Mouse (Mus musculus): ENCODE data around the gene Metap1d. TPM values are rescaled to one million over a fixed set of nuclear protein-coding genes. Genes with fewer than 3 reads are reported as not detected.

Metap1d gene
- total and polyA plus RNA-seq, 2 experiments from 2014 or later, result 14.4 to 25.1 TPM

GRCm38 (mm10) chr2:71491295-71491694, 38.2 kb downstream of the Metap1d start:
- H3K36me3 ChIP-seq (ENCODE audit: insufficient read depth, low read length), result no peaks in the 10 kb centered on the region
- H3K4me3 ChIP-seq (ENCODE audit: low read depth, low read length), result no peak overlapping the region
- H3K4me2 ChIP-seq (ENCODE audit: low read depth, low read length, poor library complexity, severe bottlenecking), result no peak overlapping the region
- no peak overlapping the region for H3K27ac ChIP-seq (ENCODE audit: low read depth, low read length)
- no peak for TF ChIP-seq CTCF (IDR thresholded peaks at IDR 0.05)
- DNase-seq (ENCODE audit: low spot score) (no peak), ATAC-seq (ENCODE audit: low FRiP score) (no peak)
- H3K4me1 ChIP-seq (ENCODE audit: insufficient read depth, low read length), result peaks cover 5% of the 10 kb centered on the region
- H3K9ac ChIP-seq (replicated peaks; ENCODE audit: low read length, poor library complexity, severe bottlenecking), result no peak overlapping the region
- no peaks in the 10 kb centered on the region for H3K27me3 ChIP-seq (ENCODE audit: insufficient read depth, low read length)
- H3K9me3 ChIP-seq (ENCODE audit: low read length), result no peaks in the 10 kb centered on the region

DNA sequence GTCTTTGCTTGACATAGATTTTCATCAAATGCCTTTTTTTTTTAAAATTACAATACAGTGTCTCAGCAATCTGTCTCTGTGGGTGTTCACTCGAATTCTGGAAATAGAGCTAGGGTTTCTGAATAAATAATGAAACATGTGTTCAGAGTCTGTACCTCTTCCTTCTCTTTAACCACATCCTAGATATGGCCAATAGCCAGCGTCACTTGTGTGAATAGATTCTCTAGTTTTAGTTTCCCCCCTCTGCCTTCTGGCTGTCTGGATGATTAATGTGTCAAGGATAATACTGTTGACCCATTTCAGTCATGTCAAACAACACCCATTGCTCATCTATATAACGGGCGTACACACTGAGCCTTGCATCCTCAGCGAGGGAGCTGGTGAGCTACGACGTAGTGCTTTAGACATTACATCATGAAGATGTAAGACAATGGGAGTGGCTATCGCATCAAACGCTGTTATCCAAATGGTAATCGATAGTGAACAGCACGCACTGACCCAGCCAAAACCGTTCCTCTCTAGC, 40.1 kb downstream of the Metap1d start:
- no peak for ATAC-seq (ENCODE audit: low FRiP score)
- 72% methylated on average over 12 of the region's 12 CpGs for WGBS
- H3K9ac ChIP-seq (replicated peaks; ENCODE audit: low read length, poor library complexity, severe bottlenecking), result no peak overlapping the region
- H3K9me3 ChIP-seq (ENCODE audit: low read length), result no peaks in the 10 kb centered on the region
- no peaks in the 10 kb centered on the region for H3K36me3 ChIP-seq (ENCODE audit: insufficient read depth, low read length)
- no peaks in the 10 kb centered on the region for H3K27me3 ChIP-seq (ENCODE audit: insufficient read depth, low read length)
- TF ChIP-seq CTCF (IDR thresholded peaks at IDR 0.05), result no peak
- no peak for DNase-seq (ENCODE audit: low spot score)
- no peak overlapping the region for H3K4me2 ChIP-seq (ENCODE audit: low read depth, low read length, poor library complexity, severe bottlenecking)
- H3K27ac ChIP-seq (ENCODE audit: low read depth, low read length), result no peak overlapping the region
- no peak overlapping the region for H3K4me3 ChIP-seq (ENCODE audit: low read depth, low read length)
- H3K4me1 ChIP-seq (ENCODE audit: insufficient read depth, low read length), result peaks cover 5% of the 10 kb centered on the region

DNA sequence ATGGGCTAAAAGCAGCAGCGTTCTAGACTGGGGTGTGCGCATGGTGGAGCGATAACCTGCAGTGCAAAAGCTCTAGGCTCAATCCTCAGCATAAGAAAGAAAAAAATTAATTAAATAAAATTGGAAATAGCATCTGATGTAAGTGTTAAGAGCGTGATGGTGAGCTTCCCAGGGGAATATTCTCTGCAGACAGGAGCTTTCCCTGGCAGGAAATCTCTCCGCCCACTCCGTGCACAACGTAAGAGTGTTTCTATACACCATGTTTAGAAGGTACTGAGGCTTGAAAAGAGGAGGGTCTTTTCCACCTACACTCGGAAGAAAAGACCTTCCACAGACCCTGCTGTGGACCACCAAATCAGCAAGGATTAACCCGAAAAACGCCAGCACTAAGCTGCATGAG, 41.4 kb downstream of the Metap1d start:
- peak overlapping the region; percentile 16; the same call in 1 of the 2 replicates for H3K4me2 ChIP-seq (ENCODE audit: low read depth, low read length, poor library complexity, severe bottlenecking)

DNA sequence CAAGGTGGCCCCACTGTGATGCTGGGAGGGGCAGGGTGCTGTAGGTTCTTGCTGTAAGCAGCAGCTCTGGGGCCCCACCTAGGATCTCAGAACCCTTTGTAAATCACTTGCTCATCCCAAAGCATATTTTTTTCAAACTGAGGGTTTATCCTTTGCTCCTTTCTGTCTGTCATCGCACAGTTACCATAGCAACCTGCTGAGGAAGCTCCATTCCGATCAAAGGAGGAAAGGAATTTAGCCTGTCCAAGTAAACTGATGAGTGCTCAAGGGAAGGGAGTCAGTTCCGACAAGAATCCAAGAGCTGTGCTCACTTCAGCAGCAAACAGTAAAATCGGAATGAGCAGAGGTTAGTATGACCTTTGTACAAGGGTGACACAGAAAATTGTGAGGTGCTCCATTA, 41.9 kb downstream of the Metap1d start:
- no peak overlapping the region for H3K4me3 ChIP-seq (ENCODE audit: low read depth, low read length)
- peak overlapping the region; percentile 16 for H3K4me2 ChIP-seq (ENCODE audit: low read depth, low read length, poor library complexity, severe bottlenecking)
- H3K27ac ChIP-seq (ENCODE audit: low read depth, low read length), result peak overlapping the region; percentile 48; the same call in 1 of the 2 replicates
- no peaks in the 10 kb centered on the region for H3K36me3 ChIP-seq (ENCODE audit: insufficient read depth, low read length)
- H3K4me1 ChIP-seq (ENCODE audit: insufficient read depth, low read length), result peaks cover 5% of the 10 kb centered on the region
- ATAC-seq (ENCODE audit: low FRiP score), result peak; percentile 41; the same call in 1 of the 2 replicates
- H3K9me3 ChIP-seq (ENCODE audit: low read length), result no peaks in the 10 kb centered on the region
- no peaks in the 10 kb centered on the region for H3K27me3 ChIP-seq (ENCODE audit: insufficient read depth, low read length)
- WGBS, result 11% methylated on average over 4 of the region's 4 CpGs
- no peak for TF ChIP-seq CTCF (IDR thresholded peaks at IDR 0.05)
- H3K9ac ChIP-seq (replicated peaks; ENCODE audit: low read length, poor library complexity, severe bottlenecking), result no peak overlapping the region
- peak; percentile 31 for DNase-seq (ENCODE audit: low spot score)

More for the DNA sequence above, 41.4 kb downstream of the Metap1d start:
- Histone ChIP-seq H3K27me3 (ENCODE audit: insufficient read depth, low read length) (no peaks in the 10 kb centered on the region), H3K9me3 (ENCODE audit: low read length) (no peaks in the 10 kb centered on the region), H3K36me3 (ENCODE audit: insufficient read depth, low read length) (no peaks in the 10 kb centered on the region), H3K9ac (replicated peaks; ENCODE audit: low read length, poor library complexity, severe bottlenecking) (no peak overlapping the region), H3K4me3 (ENCODE audit: low read depth, low read length) (no peak overlapping the region), H3K27ac (ENCODE audit: low read depth, low read length) (peak overlapping the region; percentile 48; the same call in 1 of the 2 replicates), H3K4me1 (ENCODE audit: insufficient read depth, low read length) (peaks cover 5% of the 10 kb centered on the region)
- peak; percentile 49; the same call in 1 of the 2 replicates for ATAC-seq (ENCODE audit: low FRiP score)
- WGBS, result 37% methylated on average over 10 of the region's 10 CpGs
- no peak for TF ChIP-seq CTCF (IDR thresholded peaks at IDR 0.05)
- no peak for DNase-seq (ENCODE audit: low spot score)

DNA sequence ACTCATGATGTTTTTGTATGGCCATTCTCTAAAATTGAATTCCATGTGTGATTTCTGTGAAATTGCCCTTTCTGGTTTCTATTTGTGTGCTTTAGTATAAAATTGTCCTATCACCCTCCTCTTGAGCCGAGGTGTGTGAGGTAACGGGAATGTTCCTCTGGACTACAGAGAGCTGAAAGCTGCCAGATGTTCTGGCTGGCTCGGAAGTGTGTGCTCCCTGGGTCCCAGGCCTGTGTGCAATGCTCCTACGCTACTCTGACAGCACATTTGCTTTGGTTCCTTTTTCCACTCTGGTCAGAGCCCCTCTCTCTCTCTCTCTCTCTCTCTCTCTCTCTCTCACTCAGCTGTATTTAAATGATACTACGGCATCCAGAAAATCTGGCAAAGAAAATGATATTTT, 44.1 kb downstream of the Metap1d start:
- Histone ChIP-seq H3K9ac (replicated peaks; ENCODE audit: low read length, poor library complexity, severe bottlenecking) (no peak overlapping the region), H3K36me3 (ENCODE audit: insufficient read depth, low read length) (no peaks in the 10 kb centered on the region), H3K27ac (ENCODE audit: low read depth, low read length) (no peak overlapping the region), H3K4me1 (ENCODE audit: insufficient read depth, low read length) (peaks cover 5% of the 10 kb centered on the region), H3K4me2 (ENCODE audit: low read depth, low read length, poor library complexity, severe bottlenecking) (no peak overlapping the region), H3K9me3 (ENCODE audit: low read length) (no peaks in the 10 kb centered on the region), H3K27me3 (ENCODE audit: insufficient read depth, low read length) (no peaks in the 10 kb centered on the region), H3K4me3 (ENCODE audit: low read depth, low read length) (no peak overlapping the region)
- no peak for ATAC-seq (ENCODE audit: low FRiP score)
- no peak for DNase-seq (ENCODE audit: low spot score)
- WGBS, result 68% methylated on average over 5 of the region's 5 CpGs
- no peak for TF ChIP-seq CTCF (IDR thresholded peaks at IDR 0.05)

GRCm38 (mm10) chr2:71499276-71500230, 46.5 kb downstream of the Metap1d start:
- no peak for TF ChIP-seq CTCF (IDR thresholded peaks at IDR 0.05)
- no peak overlapping the region for H3K27ac ChIP-seq (ENCODE audit: low read depth, low read length)
- WGBS, result 69% methylated on average over 16 of the region's 16 CpGs
- H3K4me1 ChIP-seq (ENCODE audit: insufficient read depth, low read length), result peaks cover 5% of the 10 kb centered on the region
- H3K36me3 ChIP-seq (ENCODE audit: insufficient read depth, low read length), result no peaks in the 10 kb centered on the region
- H3K4me2 ChIP-seq (ENCODE audit: low read depth, low read length, poor library complexity, severe bottlenecking), result no peak overlapping the region
- no peak for ATAC-seq (ENCODE audit: low FRiP score)
- H3K27me3 ChIP-seq (ENCODE audit: insufficient read depth, low read length), result no peaks in the 10 kb centered on the region
- H3K9me3 ChIP-seq (ENCODE audit: low read length), result no peaks in the 10 kb centered on the region
- H3K9ac ChIP-seq (replicated peaks; ENCODE audit: low read length, poor library complexity, severe bottlenecking), result no peak overlapping the region
- DNase-seq (ENCODE audit: low spot score), result no peak
- H3K4me3 ChIP-seq (ENCODE audit: low read depth, low read length), result no peak overlapping the region

All from midbrain, postnatal 0 days (tissue).